Mouse (Mus musculus) limb, embryonic 15.5 days (tissue): ENCODE data around the gene Trim71. TPM values are rescaled to one million over a fixed set of nuclear protein-coding genes. Genes with fewer than 3 reads are reported as not detected.

ENCODE experiments used
- ATAC-seq: fragments of 200-750 bp; cut with Nextera tagmentation; 2 replicates; pipeline ENCODE4 v1.8.0; 2017; ENCODE audit warnings: low read depth, moderate TSS enrichment; ENCODE audit not compliant: insufficient number of reproducible peaks, low FRiP score, low TSS enrichment
- H3K27ac ChIP-seq: fragments of 300-500 bp; sonication (generic); 2 replicates; pipeline ENCODE4 v1.5.1; 2015; ENCODE audit warnings: moderate library complexity, mild to moderate bottlenecking, inconsistent platforms
- H3K27me3 ChIP-seq: fragments of 300-500 bp; sonication (generic); 2 replicates; pipeline ENCODE4 v1.6.1; 2015; ENCODE audit warnings: inconsistent platforms
- H3K36me3 ChIP-seq: fragments of 300-500 bp; sonication (generic); 2 replicates; pipeline ENCODE4 v1.6.1; 2015; ENCODE audit warnings: inconsistent platforms
- H3K4me1 ChIP-seq: fragments of 300-500 bp; sonication (generic); 2 replicates; pipeline ENCODE4 v1.6.1; 2015; ENCODE audit warnings: inconsistent platforms
- H3K4me2 ChIP-seq: fragments of 300-500 bp; sonication (generic); 2 replicates; pipeline ENCODE4 v1.6.1; 2015; ENCODE audit warnings: mild to moderate bottlenecking, inconsistent platforms
- H3K4me3 ChIP-seq: fragments of 300-500 bp; sonication (generic); 2 replicates; pipeline ENCODE4 v1.5.1; 2015; ENCODE audit warnings: mild to moderate bottlenecking, inconsistent platforms
- H3K9ac ChIP-seq: fragments of 300-500 bp; sonication (generic); 2 replicates; pipeline ENCODE4 v1.6.1; 2015; ENCODE audit warnings: inconsistent platforms
- H3K9me3 ChIP-seq: fragments of 300-500 bp; sonication (generic); 2 replicates; pipeline ENCODE4 v1.6.1; 2016; ENCODE audit warnings: inconsistent platforms
- WGBS: fragments of 180-500 bp; shearing (Covaris S2); methylation state at CpG from one replicate; pipeline ENCODE4 v1.1.7; 2015; 5-methylcytosine and 5-hydroxymethylcytosine counted together
- polyA plus RNA-seq: library from polyadenylated mRNA; unstranded; fragments of >200 nt; fragmentation: Nextera tagmentation; extraction: Ambion mirVana; gene quantifications from 2 replicates; pipeline ENCODE4 v1.2.1, GENCODE M21; 2015

Gene Trim71
- polyA plus RNA-seq, 1 experiment from 2014 or later = 0.24 TPM

DNA sequence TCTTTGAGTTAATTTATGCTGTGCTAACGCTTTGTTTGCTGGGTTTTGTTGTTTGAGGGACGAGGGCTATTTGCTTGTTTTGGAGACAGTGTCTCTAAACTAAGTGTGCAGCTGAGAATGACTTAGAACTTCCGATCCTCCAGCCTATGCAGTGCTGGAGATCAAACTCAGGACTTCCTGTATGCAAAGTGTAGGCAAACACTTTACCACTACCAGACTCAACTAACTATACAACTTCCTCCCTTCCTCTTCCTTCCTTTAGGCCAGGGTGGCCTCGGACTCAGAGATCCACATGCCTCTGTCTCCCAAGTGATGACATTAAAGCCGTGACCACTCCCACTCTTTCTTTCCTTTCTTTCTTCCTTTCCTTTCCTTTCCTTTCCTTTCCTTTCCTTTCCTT is 9.4 kb upstream of the Trim71 start:
- WGBS = 64% methylated on average over 5 of the region's 5 CpGs
- Histone ChIP-seq H3K4me3 (no peak overlapping the region), H3K36me3 (no peaks in the 10 kb centered on the region), H3K9ac (no peak overlapping the region), H3K27me3 (no peaks in the 10 kb centered on the region), H3K9me3 (no peaks in the 10 kb centered on the region), H3K27ac (no peak overlapping the region), H3K4me2 (no peak overlapping the region), H3K4me1 (peaks cover under 1% of the 10 kb centered on the region; the same call in 1 of the 2 replicates)
- ATAC-seq = no peak

DNA sequence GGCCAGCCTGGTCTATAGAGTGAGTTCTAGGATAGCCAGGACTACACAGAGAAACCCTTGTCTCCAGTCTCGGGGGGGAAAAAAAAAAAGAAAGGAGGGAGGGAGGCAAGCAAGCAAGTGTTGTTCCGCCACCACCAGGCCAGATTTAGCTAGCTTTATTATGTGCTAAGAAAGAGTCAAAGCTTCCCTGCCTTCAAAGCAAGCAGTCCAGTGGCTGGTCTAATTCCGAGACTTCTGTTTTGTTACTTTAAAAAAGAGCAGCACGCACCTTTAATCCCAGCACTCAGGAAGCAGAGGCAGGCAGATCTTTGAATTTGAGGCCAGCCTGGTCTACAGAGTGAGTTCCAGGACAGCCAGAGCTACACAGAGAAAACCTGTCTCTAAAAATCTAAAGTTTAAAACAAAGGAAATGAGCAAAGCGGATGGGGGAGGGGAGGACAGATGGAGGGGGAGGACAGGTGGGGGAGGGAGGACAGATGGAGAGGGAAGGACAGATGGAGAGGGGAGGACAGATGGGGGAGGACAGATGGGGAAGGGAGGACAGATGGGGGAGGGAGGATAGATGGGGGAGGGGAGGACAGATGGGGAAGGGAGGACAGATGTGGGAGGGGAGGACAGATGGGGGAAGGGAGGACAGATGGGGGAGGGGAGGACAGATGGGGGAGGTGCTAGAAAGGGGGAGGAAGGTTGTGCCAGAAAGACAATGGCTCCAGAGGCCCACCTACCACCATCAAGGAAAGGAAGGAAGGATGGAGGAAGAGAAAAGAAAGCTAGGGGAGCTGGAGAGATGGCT is 4.7 kb upstream of the Trim71 start:
- no peak overlapping the region for H3K4me3 ChIP-seq
- WGBS = 84% methylated on average over 5 of the region's 5 CpGs
- no peak for ATAC-seq

DNA sequence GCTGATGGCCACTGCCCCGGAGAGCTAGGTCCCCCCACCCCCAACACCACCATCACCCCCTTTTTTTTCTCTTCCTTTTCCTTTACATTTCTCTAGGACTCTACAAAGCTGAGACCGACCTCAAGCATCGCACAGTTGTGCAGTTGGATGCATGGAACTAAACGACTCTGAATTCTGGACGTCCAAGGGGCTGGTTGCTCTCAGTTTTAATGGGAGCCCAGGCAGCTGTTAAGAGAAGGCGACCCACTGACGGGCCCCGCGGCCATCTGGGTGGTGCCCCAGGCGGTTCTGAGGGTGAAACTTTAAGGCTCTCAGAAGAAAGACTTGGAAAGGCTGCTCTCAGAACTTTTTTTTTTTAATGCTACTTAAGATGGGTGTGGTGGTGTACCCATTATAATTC is 498 bp upstream of the Trim71 start:
- 2% methylated on average over 10 of the region's 10 CpGs for WGBS
- H3K4me1 ChIP-seq = peaks cover 44% of the 10 kb centered on the region
- peak overlapping the region; percentile 97 for H3K4me2 ChIP-seq
- no peaks in the 10 kb centered on the region for H3K9me3 ChIP-seq
- H3K36me3 ChIP-seq = no peaks in the 10 kb centered on the region
- peak overlapping the region; percentile 58 for H3K4me3 ChIP-seq
- H3K9ac ChIP-seq = no peak overlapping the region
- peaks cover 46% of the 10 kb centered on the region for H3K27me3 ChIP-seq
- no peak for ATAC-seq
- no peak overlapping the region for H3K27ac ChIP-seq

More for the DNA sequence above, 4.7 kb upstream of the Trim71 start:
- no peaks in the 10 kb centered on the region for H3K9me3 ChIP-seq
- no peak overlapping the region for H3K9ac ChIP-seq
- H3K4me1 ChIP-seq = peaks cover 9% of the 10 kb centered on the region
- no peaks in the 10 kb centered on the region for H3K36me3 ChIP-seq
- no peak overlapping the region for H3K27ac ChIP-seq
- no peak overlapping the region for H3K4me2 ChIP-seq
- peaks cover 5% of the 10 kb centered on the region for H3K27me3 ChIP-seq

DNA sequence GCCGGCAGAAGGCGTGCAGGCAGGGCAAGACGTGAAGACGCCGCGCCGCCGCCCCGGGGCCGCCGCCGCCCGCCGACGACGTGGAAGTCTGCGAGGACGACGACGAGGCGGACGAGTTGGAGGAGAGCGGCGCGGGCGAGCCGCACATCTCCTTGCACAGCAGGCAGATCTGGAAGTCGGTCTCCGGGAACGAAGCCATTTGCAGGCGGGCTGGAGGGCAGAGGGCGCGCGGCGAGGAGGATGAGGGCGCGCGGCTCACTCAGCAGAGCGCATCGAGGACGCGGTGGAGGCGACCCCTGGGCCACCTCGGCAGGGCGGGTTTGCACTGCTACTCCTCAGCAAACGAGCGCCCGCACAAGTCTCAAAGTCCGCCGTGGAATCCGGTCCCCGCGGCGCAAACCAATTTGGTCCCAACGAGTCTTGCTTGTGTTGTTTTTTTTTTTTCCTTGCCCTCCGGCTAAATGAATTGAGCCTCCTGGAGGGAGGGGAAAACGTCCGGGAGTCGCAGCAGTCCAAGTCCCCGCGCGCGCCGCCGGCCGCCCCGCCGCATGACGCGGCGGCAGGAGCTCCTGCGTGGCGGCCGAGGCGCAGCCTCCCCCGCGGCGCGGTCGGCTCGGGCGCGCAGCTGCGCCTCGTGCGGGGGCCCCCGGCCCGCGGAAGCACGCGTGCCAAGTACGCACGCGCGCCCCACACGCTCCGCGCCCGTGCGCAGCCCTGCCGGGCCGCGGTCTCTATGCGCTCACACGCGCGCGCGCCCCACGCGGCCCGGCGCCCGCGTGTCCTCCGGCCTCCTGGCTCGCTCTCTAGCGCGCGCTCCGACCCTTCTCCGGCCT is 1.0 kb downstream of the Trim71 start:
- no peak overlapping the region for H3K27ac ChIP-seq
- H3K9me3 ChIP-seq = no peaks in the 10 kb centered on the region
- no peaks in the 10 kb centered on the region for H3K36me3 ChIP-seq
- H3K27me3 ChIP-seq = peaks cover 56% of the 10 kb centered on the region
- H3K4me1 ChIP-seq = peaks cover 44% of the 10 kb centered on the region
- H3K4me3 ChIP-seq = peak overlapping the region; percentile 58
- WGBS = under 1% methylated on average over 103 of the region's 122 CpGs
- no peak for ATAC-seq
- peak overlapping the region; percentile 37; the same call in 1 of the 2 replicates for H3K9ac ChIP-seq
- H3K4me2 ChIP-seq = peak overlapping the region; percentile 97

DNA sequence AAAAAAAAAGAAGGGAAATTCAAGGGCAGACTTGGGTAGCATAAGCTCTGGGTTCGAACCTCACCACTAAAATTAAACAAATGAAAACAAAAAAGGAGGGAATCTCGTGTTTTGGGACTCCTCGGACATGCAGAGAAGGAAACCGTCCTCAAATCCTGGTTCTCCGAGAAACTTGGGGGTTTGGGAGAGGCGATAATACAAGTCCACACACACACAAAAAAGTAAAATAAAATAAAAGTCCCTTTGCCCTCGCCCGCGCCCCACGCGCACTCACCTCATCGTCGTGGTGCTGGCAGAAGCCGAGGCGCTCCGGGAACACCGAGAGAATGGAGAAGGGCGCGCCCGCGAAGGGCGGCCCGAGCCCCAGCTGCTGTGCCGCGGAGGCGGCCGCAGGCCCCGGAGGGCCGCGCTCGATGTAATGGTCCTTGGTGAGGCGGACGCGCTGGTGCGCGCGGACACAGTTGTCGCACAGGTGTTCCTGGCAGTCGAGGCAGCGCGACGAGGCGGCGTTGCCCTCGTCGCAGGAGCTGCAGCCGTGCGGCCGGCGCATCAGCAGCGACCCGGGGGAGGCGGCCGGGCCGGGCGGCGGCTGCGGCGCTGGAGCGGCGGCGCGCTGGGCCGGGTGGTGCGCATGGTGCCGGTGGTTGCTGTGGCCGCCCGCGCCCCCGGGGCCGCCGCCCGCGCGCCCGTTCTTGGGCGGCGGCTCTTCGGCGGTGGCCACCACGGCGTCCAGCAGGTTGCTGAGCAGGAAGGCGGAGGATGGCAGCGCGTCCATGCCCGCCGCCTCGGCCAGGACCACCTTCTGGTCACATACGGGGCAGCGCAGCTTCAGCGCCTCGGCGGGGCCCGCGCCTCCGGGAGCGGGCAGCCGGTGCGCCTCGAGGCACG is 1.9 kb downstream of the Trim71 start:
- ATAC-seq = no peak

DNA sequence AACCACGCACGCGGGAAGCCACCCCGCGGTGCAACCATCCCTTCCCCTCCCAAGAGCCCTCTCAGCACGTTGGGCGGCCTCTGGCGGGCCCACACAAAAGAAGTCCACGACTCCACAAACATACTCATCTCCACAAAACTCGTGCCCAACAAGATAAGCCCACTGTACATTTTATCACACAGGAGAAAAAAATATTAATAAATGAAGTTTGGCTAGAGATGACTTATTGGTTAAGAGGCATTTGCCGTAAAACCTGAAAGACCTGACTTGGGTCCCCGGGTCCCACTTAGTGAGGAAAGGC is 2.5 kb downstream of the Trim71 start:
- Histone ChIP-seq H3K9ac (no peak overlapping the region), H3K4me3 (peak overlapping the region; percentile 58), H3K36me3 (no peaks in the 10 kb centered on the region), H3K9me3 (no peaks in the 10 kb centered on the region), H3K4me1 (peaks cover 44% of the 10 kb centered on the region), H3K27ac (no peak overlapping the region), H3K4me2 (peak overlapping the region; percentile 97; the same call in 1 of the 2 replicates), H3K27me3 (peaks cover 59% of the 10 kb centered on the region)
- 9% methylated on average over 12 of the region's 12 CpGs for WGBS
- ATAC-seq = no peak

More for the DNA sequence above, 1.9 kb downstream of the Trim71 start:
- H3K27ac ChIP-seq = no peak overlapping the region
- no peaks in the 10 kb centered on the region for H3K36me3 ChIP-seq
- whole genome bisulfite sequencing = under 1% methylated on average over 87 of the region's 101 CpGs
- H3K9ac ChIP-seq = 0 out of 2 replicates have a peak overlapping the region, but pooled peaks have one; percentile 23
- peaks cover 59% of the 10 kb centered on the region for H3K27me3 ChIP-seq
- H3K9me3 ChIP-seq = no peaks in the 10 kb centered on the region
- peak overlapping the region; percentile 97 for H3K4me2 ChIP-seq
- H3K4me3 ChIP-seq = peak overlapping the region; percentile 58
- peaks cover 44% of the 10 kb centered on the region for H3K4me1 ChIP-seq

DNA sequence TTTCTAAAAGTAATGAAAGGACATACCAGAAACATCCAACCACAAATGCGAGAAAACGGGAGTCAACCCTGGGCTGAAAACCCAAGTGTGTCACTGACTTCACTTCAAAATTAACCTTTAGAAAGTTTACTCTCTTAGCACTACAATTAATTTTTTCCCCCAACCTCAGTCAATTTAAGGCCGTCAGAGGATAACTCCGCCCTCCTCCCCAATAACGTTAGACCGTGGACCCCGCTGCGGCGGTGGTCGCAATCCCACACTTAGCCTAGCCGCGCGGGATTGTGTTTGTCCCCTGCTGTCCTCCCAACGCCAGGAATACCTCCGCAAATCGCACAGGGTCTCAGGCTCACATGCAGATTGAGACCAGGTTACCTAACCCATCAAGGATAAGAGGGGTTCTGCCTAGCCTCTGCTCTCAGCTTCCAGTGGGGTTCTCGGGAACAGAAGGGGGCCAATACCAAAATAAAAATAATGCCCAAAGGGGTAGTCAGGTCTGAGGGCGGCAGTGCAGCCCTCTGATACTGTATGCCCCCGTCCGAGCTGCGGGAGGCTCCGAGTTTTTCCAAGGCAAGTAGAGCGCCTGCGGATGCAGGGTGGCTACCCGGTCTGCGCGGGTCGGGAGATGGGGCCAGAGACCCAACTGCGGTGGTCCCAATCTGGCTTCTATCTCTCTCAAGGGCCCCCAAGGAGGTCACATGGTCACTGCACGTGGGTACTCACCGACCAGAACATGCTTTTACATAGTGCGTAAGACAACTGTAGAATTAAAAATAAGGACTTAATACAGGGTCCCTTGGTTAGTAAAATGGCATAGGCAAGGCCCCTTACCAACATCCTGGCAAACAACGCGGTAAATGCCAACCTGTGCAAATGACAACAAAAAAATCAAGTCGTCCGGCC is 3.1 kb downstream of the Trim71 start:
- H3K9ac ChIP-seq = no peak overlapping the region
- ATAC-seq = no peak
- no peaks in the 10 kb centered on the region for H3K36me3 ChIP-seq
- peaks cover 59% of the 10 kb centered on the region for H3K27me3 ChIP-seq
- H3K9me3 ChIP-seq = no peaks in the 10 kb centered on the region
- WGBS = 4% methylated on average over 36 of the region's 36 CpGs
- peaks cover 44% of the 10 kb centered on the region for H3K4me1 ChIP-seq
- H3K4me3 ChIP-seq = peak overlapping the region; percentile 58
- peak overlapping the region; percentile 97 for H3K4me2 ChIP-seq
- no peak overlapping the region for H3K27ac ChIP-seq

DNA sequence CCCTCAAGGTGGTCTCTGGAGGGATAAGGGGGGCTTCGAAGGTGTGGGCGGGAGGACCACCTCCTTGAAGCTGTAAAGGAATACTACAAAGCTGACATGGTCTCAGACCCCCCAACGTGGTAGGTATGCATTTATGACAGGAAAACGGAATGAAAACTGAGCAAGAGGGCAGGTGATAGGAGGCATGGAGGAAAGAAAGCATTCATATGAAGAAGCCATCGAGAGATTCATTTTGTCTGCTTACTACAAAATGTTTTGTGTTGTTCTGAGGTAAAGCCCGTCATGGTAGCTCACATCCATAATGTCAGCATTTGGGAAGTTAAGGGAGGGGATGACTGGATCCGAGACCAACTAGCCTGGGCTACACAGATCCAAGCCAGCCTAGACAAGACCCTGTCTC is 4.0 kb downstream of the Trim71 start:
- Histone ChIP-seq H3K4me3 (no peak overlapping the region), H3K4me1 (peaks cover 44% of the 10 kb centered on the region), H3K9ac (no peak overlapping the region), H3K27me3 (peaks cover 59% of the 10 kb centered on the region), H3K36me3 (no peaks in the 10 kb centered on the region), H3K27ac (no peak overlapping the region), H3K9me3 (no peaks in the 10 kb centered on the region), H3K4me2 (no peak overlapping the region)
- WGBS = 24% methylated on average over 7 of the region's 7 CpGs
- ATAC-seq = no peak

DNA sequence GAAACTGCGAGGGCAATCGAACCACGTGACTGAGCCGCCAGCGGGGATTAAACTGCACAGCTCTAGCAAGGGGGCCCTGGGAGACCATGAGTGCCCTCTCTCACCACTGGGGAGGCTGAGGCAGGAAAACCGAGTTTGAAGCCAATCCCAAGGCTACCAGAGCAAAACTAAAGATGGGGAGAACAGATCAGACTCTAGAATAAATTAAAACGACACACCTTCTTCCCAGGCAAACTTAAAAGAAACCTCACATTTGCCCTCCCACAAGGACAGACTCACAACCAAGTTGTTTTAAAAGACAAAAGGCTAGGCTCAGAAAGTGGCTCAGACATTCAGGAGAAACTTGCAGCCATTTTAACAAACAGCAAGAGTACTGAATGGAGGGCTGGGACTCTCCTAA is 7.1 kb downstream of the Trim71 start:
- Histone ChIP-seq H3K36me3 (no peaks in the 10 kb centered on the region), H3K27ac (no peak overlapping the region), H3K4me2 (no peak overlapping the region), H3K4me3 (no peak overlapping the region), H3K4me1 (peaks cover 25% of the 10 kb centered on the region), H3K9me3 (no peaks in the 10 kb centered on the region), H3K27me3 (peaks cover 36% of the 10 kb centered on the region), H3K9ac (no peak overlapping the region)
- no peak for ATAC-seq
- WGBS = 32% methylated on average over 7 of the region's 7 CpGs

DNA sequence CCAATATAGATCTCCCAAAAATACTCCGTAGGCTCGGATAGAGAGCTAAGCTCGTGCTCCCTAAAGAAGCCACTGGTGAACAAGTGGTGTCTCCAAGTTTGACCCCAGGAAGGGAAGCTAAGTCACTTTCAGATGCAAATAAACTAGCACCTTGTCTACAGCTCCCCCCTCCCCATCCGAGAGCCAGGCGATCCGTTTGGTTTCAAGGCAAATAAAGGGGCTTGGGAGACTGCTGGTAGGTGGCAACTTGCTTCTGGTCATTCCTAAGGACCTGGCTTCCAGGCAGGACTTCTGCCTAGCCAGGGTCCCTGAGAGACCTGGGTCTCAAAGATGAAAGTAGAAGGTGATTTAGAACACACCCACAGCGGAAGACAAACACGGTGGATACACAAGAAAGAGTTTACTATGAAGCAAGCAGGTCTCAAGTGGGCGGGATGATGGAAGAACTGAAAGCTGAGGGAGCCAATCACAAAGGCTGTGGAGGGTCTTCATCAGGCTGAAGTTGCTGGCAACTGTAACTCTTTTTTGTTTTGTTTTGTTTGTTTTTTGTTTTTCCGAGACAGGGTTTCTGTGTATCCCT is 7.8 kb downstream of the Trim71 start:
- Histone ChIP-seq H3K9ac (no peak overlapping the region), H3K9me3 (no peaks in the 10 kb centered on the region), H3K36me3 (no peaks in the 10 kb centered on the region), H3K27me3 (peaks cover 29% of the 10 kb centered on the region), H3K4me2 (no peak overlapping the region), H3K4me1 (peaks cover 20% of the 10 kb centered on the region), H3K4me3 (no peak overlapping the region), H3K27ac (no peak overlapping the region)
- WGBS = 51% methylated on average over 10 of the region's 10 CpGs
- ATAC-seq = no peak
